Mouse (Mus musculus): ENCODE measurements around the gene A930017K11Rik. TPM values are rescaled to one million over a fixed set of nuclear protein-coding genes. Genes with fewer than 3 reads are reported as not detected.

A930017K11Rik gene
- polyA plus RNA-seq, 1 experiment from 2014 or later: 0.09 TPM

- no peak overlapping the region for H3K4me2 ChIP-seq (replicated peaks; ENCODE audit: low read depth)
- no peak for TF ChIP-seq CTCF (IDR thresholded peaks at IDR 0.05; ENCODE audit: low read depth)
- H3K27ac ChIP-seq (ENCODE audit: low read depth, low read length): no peak overlapping the region
- H3K4me3 ChIP-seq (ENCODE audit: low read depth, low read length): no peak overlapping the region
- peaks cover 33% of the 10 kb centered on the region for H3K27me3 ChIP-seq (replicated peaks; ENCODE audit: control insufficient read depth, insufficient read depth, low read length)
- H3K9me3 ChIP-seq (ENCODE audit: control insufficient read depth): no peaks in the 10 kb centered on the region
- H3K9ac ChIP-seq (ENCODE audit: low read depth, low read length): no peak overlapping the region
- ATAC-seq: no peak
- no peaks in the 10 kb centered on the region for H3K4me1 ChIP-seq (replicated peaks; ENCODE audit: control insufficient read depth, insufficient read depth, low read length)
- WGBS: 76% methylated on average over 8 of the region's 8 CpGs
- no peaks in the 10 kb centered on the region; the same call in 1 of the 2 replicates for H3K36me3 ChIP-seq (ENCODE audit: control insufficient read depth, insufficient read depth)
Measured at GRCm38 (mm10) chr17:25948051-25948450, 4.3 kb downstream of the A930017K11Rik start.

- no peak for ATAC-seq
- no peaks in the 10 kb centered on the region for H3K4me1 ChIP-seq (replicated peaks; ENCODE audit: control insufficient read depth, insufficient read depth, low read length)
- 94% methylated on average over 4 of the region's 4 CpGs for WGBS
- no peak overlapping the region for H3K4me3 ChIP-seq (ENCODE audit: low read depth, low read length)
- no peak overlapping the region for H3K9ac ChIP-seq (ENCODE audit: low read depth, low read length)
- H3K9me3 ChIP-seq (ENCODE audit: control insufficient read depth): no peaks in the 10 kb centered on the region
- no peaks in the 10 kb centered on the region; the same call in 1 of the 2 replicates for H3K36me3 ChIP-seq (ENCODE audit: control insufficient read depth, insufficient read depth)
- TF ChIP-seq CTCF (IDR thresholded peaks at IDR 0.05; ENCODE audit: low read depth): no peak
- no peak overlapping the region for H3K27ac ChIP-seq (ENCODE audit: low read depth, low read length)
- H3K27me3 ChIP-seq (replicated peaks; ENCODE audit: control insufficient read depth, insufficient read depth, low read length): peaks cover 28% of the 10 kb centered on the region
- H3K4me2 ChIP-seq (replicated peaks; ENCODE audit: low read depth): no peak overlapping the region
Measured at GRCm38 (mm10) chr17:25947576-25947975, 4.8 kb downstream of the A930017K11Rik start.

GRCm38 (mm10) chr17:25946891-25947290, 5.5 kb downstream of the A930017K11Rik start:
- Histone ChIP-seq H3K9ac (ENCODE audit: low read depth, low read length) (no peak overlapping the region), H3K4me3 (ENCODE audit: low read depth, low read length) (no peak overlapping the region), H3K27ac (ENCODE audit: low read depth, low read length) (no peak overlapping the region), H3K9me3 (ENCODE audit: control insufficient read depth) (no peaks in the 10 kb centered on the region), H3K27me3 (replicated peaks; ENCODE audit: control insufficient read depth, insufficient read depth, low read length) (peaks cover 21% of the 10 kb centered on the region), H3K4me2 (replicated peaks; ENCODE audit: low read depth) (no peak overlapping the region), H3K4me1 (replicated peaks; ENCODE audit: control insufficient read depth, insufficient read depth, low read length) (no peaks in the 10 kb centered on the region), H3K36me3 (ENCODE audit: control insufficient read depth, insufficient read depth) (no peaks in the 10 kb centered on the region; the same call in 1 of the 2 replicates)
- TF ChIP-seq CTCF (IDR thresholded peaks at IDR 0.05; ENCODE audit: low read depth): no peak
- 75% methylated on average over 8 of the region's 8 CpGs for WGBS
- ATAC-seq: no peak

GRCm38 (mm10) chr17:25946349-25946748, 6.0 kb downstream of the A930017K11Rik start:
- no peak for ATAC-seq
- Histone ChIP-seq H3K4me3 (ENCODE audit: low read depth, low read length) (no peak overlapping the region), H3K36me3 (ENCODE audit: control insufficient read depth, insufficient read depth) (no peaks in the 10 kb centered on the region; the same call in 1 of the 2 replicates), H3K27ac (ENCODE audit: low read depth, low read length) (no peak overlapping the region), H3K27me3 (replicated peaks; ENCODE audit: control insufficient read depth, insufficient read depth, low read length) (peaks cover 16% of the 10 kb centered on the region), H3K9ac (ENCODE audit: low read depth, low read length) (no peak overlapping the region), H3K4me1 (replicated peaks; ENCODE audit: control insufficient read depth, insufficient read depth, low read length) (no peaks in the 10 kb centered on the region), H3K4me2 (replicated peaks; ENCODE audit: low read depth) (no peak overlapping the region), H3K9me3 (ENCODE audit: control insufficient read depth) (no peaks in the 10 kb centered on the region)
- WGBS: 72% methylated on average over 7 of the region's 7 CpGs
- no peak for TF ChIP-seq CTCF (IDR thresholded peaks at IDR 0.05; ENCODE audit: low read depth)

GRCm38 (mm10) chr17:25945517-25946155, 6.7 kb downstream of the A930017K11Rik start:
- Histone ChIP-seq H3K9ac (ENCODE audit: low read depth, low read length) (no peak overlapping the region), H3K4me1 (replicated peaks; ENCODE audit: control insufficient read depth, insufficient read depth, low read length) (no peaks in the 10 kb centered on the region; the same call in 1 of the 2 replicates), H3K9me3 (ENCODE audit: control insufficient read depth) (no peaks in the 10 kb centered on the region), H3K4me2 (replicated peaks; ENCODE audit: low read depth) (no peak overlapping the region), H3K4me3 (ENCODE audit: low read depth, low read length) (no peak overlapping the region), H3K36me3 (ENCODE audit: control insufficient read depth, insufficient read depth) (no peaks in the 10 kb centered on the region; the same call in 1 of the 2 replicates), H3K27ac (ENCODE audit: low read depth, low read length) (no peak overlapping the region), H3K27me3 (replicated peaks; ENCODE audit: control insufficient read depth, insufficient read depth, low read length) (peaks cover 9% of the 10 kb centered on the region)
- WGBS: 78% methylated on average over 9 of the region's 9 CpGs
- no peak for ATAC-seq
- TF ChIP-seq CTCF (IDR thresholded peaks at IDR 0.05; ENCODE audit: low read depth): no peak

GRCm38 (mm10) chr17:25944366-25945163, 7.8 kb downstream of the A930017K11Rik start, which contains the start of the genes Pigq and Nhlrc4:
Gene Pigq (minus strand): TSS chr17:25944936.
Gene Nhlrc4 (minus strand): TSS chr17:25944961.
- ATAC-seq: no peak
- H3K4me2 ChIP-seq (replicated peaks; ENCODE audit: low read depth): no peak within 1 kb of the TSS
- no peak for TF ChIP-seq CTCF (IDR thresholded peaks at IDR 0.05; ENCODE audit: low read depth)

More at GRCm38 (mm10) chr17:25944366-25945163, 7.8 kb downstream of the A930017K11Rik start, which contains the start of the genes Pigq and Nhlrc4:
- H3K36me3 ChIP-seq (ENCODE audit: control insufficient read depth, insufficient read depth): no peaks in the 10 kb centered on the region; the same call in 1 of the 2 replicates
- 50% methylated on average over 5 of the region's 6 CpGs for WGBS
- H3K4me3 ChIP-seq (ENCODE audit: low read depth, low read length): no peak within 1 kb of the TSS
- H3K9me3 ChIP-seq (ENCODE audit: control insufficient read depth): no peaks in the 10 kb centered on the region
- no peaks in the 10 kb centered on the region; the same call in 1 of the 2 replicates for H3K4me1 ChIP-seq (replicated peaks; ENCODE audit: control insufficient read depth, insufficient read depth, low read length)
- H3K27me3 ChIP-seq (replicated peaks; ENCODE audit: control insufficient read depth, insufficient read depth, low read length): no peaks in the 10 kb centered on the region
- no peak within 1 kb of the TSS for H3K27ac ChIP-seq (ENCODE audit: low read depth, low read length)
- H3K9ac ChIP-seq (ENCODE audit: low read depth, low read length): no peak within 1 kb of the TSS

Data from intestine, postnatal 0 days (tissue).